Mouse (Mus musculus): ENCODE measurements around the gene Vil1. TPM values are rescaled to one million over a fixed set of nuclear protein-coding genes. Genes with fewer than 3 reads are reported as not detected.

Vil1 gene
- total and polyA plus RNA-seq, 3 experiments: 0.04 TPM; not detected in 1

- DNase-seq (ENCODE audit: low read depth, low spot score): no peak
- H3K9ac ChIP-seq (ENCODE audit: control insufficient read depth, low read depth, low read length, poor library complexity, severe bottlenecking): no peak within 1 kb of the TSS
- no peaks in the 10 kb centered on the region; a peak in 1 of 4 replicates for H3K27me3 ChIP-seq (ENCODE audit: control insufficient read depth in 1 of 2, insufficient read depth in 2 of 2, low read length in 2 of 2)
- H3K4me1 ChIP-seq (ENCODE audit: control insufficient read depth in 1 of 2, insufficient read depth in 2 of 2, low read length in 2 of 2): peaks cover 0 to 9% of the 10 kb centered on the region in 2 experiments; a peak in 3 of 4 replicates
- H3K79me2 ChIP-seq (ENCODE audit: control insufficient read depth, insufficient read depth, low read length, poor library complexity): no peaks in the 10 kb centered on the region
- no peak within 1 kb of the TSS for H3K4me3 ChIP-seq (ENCODE audit: control insufficient read depth in 1 of 2, insufficient read depth in 1 of 2, low read depth in 2 of 2, low read length in 2 of 2)
- H3K27ac ChIP-seq (ENCODE audit: control insufficient read depth, low read depth, low read length): no peak within 1 kb of the TSS
- TF ChIP-seq RCOR1 (IDR thresholded peaks at IDR 0.05; ENCODE audit: low read depth, low read length) (no peak), ZKSCAN1 (IDR thresholded peaks at IDR 0.05; ENCODE audit: low read depth, low read length) (no peak)
- H3K36me3 ChIP-seq (ENCODE audit: control insufficient read depth in 1 of 2, insufficient read depth in 2 of 2, low read length in 2 of 2): no peaks in the 10 kb centered on the region; a peak in 1 of 4 replicates
- no peaks in the 10 kb centered on the region for H3K9me3 ChIP-seq (replicated peaks; ENCODE audit: insufficient read depth, low read length)
These were observed 34.2 kb upstream of the Vil1 start, which contains the start of gene Slc11a1 for GRCm38 (mm10) chr1:74374980-74375379. Gene Slc11a1 (plus strand): TSS chr1:74375195.

- DNase-seq (ENCODE audit: low read depth, low spot score): no peak
- TF ChIP-seq MAZ (IDR thresholded peaks at IDR 0.05; ENCODE audit: low read depth, low read length) (no peak), MAFK (IDR thresholded peaks at IDR 0.05; ENCODE audit: borderline replicate concordance, low read depth, low read length) (no peak), TCF12 (IDR thresholded peaks at IDR 0.05; ENCODE audit: low read depth, low read length) (no peak), HCFC1 (IDR thresholded peaks at IDR 0.05; ENCODE audit: low read depth, low read length) (no peak), MYC (IDR thresholded peaks at IDR 0.05; ENCODE audit: low read depth, low read length) (no peak), EP300 (IDR thresholded peaks at IDR 0.05; ENCODE audit: low read depth in 1 of 2, low read length in 2 of 2) (no peak), ZC3H11A (IDR thresholded peaks at IDR 0.05; ENCODE audit: low read depth, low read length) (no peak), ZMIZ1 (IDR thresholded peaks at IDR 0.05; ENCODE audit: low read depth, low read length) (no peak), UBTF (IDR thresholded peaks at IDR 0.05; ENCODE audit: borderline replicate concordance, insufficient read depth, low read depth, low read length) (no peak), POLR2A (IDR thresholded peaks at IDR 0.05; ENCODE audit: control insufficient read depth in 1 of 2, insufficient read depth in 1 of 2, low read depth in 1 of 2, low read length in 2 of 2, poor library complexity in 1 of 2) (no peak), ZKSCAN1 (IDR thresholded peaks at IDR 0.05; ENCODE audit: low read depth, low read length) (no peak), GATA1 (IDR thresholded peaks at IDR 0.05; ENCODE audit: low read depth, low read length) (no peak), KAT2A (conservative IDR thresholded peaks at IDR 0.05; ENCODE audit: low read depth, low read length) (no peak), POLR2AphosphoS5 (IDR thresholded peaks at IDR 0.05; ENCODE audit: borderline replicate concordance, low read depth, low read length) (no peak), MEF2A (IDR thresholded peaks at IDR 0.05; ENCODE audit: extremely low read depth, insufficient replicate concordance, low read depth, low read length, poor library complexity, severe bottlenecking) (no peak), GABPA (IDR thresholded peaks at IDR 0.05; ENCODE audit: low read depth, low read length) (no peak)
- no peaks in the 10 kb centered on the region; a peak in 2 of 4 replicates for H3K36me3 ChIP-seq (ENCODE audit: control insufficient read depth in 1 of 2, insufficient read depth in 2 of 2, low read length in 2 of 2)
- no peaks in the 10 kb centered on the region for H3K9me3 ChIP-seq (replicated peaks; ENCODE audit: insufficient read depth, low read length)
- H3K4me3 ChIP-seq (ENCODE audit: control insufficient read depth in 1 of 2, insufficient read depth in 1 of 2, low read depth in 2 of 2, low read length in 2 of 2): no peak overlapping the region
- no peak overlapping the region for H3K9ac ChIP-seq (ENCODE audit: control insufficient read depth, low read depth, low read length, poor library complexity, severe bottlenecking)
- peaks cover 0 to 12% of the 10 kb centered on the region in 2 experiments; a peak in 3 of 4 replicates for H3K4me1 ChIP-seq (ENCODE audit: control insufficient read depth in 1 of 2, insufficient read depth in 2 of 2, low read length in 2 of 2)
- H3K27ac ChIP-seq (ENCODE audit: control insufficient read depth, low read depth, low read length): no peak overlapping the region
- no peaks in the 10 kb centered on the region; a peak in 1 of 4 replicates for H3K27me3 ChIP-seq (ENCODE audit: control insufficient read depth in 1 of 2, insufficient read depth in 2 of 2, low read length in 2 of 2)
- H3K79me2 ChIP-seq (ENCODE audit: control insufficient read depth, insufficient read depth, low read length, poor library complexity): no peaks in the 10 kb centered on the region
These were observed 33.6 kb upstream of the Vil1 start for GRCm38 (mm10) chr1:74375561-74375960.

Data from MEL (cell line).